Mouse (Mus musculus) stomach, embryonic 16.5 days (tissue): Measurements from ENCODE around the gene Ffar3. TPM values are rescaled to one million over a fixed set of nuclear protein-coding genes. Genes with fewer than 3 reads are reported as not detected.
A peak's percentile ranks its signal among the peaks of the same experiment; 100 is the strongest.

Source experiments
- ATAC-seq: fragments of 200-750 bp; cut with Nextera tagmentation; 2 replicates; pipeline ENCODE4 v1.8.0; 2017; ENCODE audit warnings: moderate number of reproducible peaks, moderate TSS enrichment; ENCODE audit not compliant: insufficient read depth, low FRiP score
- H3K27ac ChIP-seq: fragments of 300-500 bp; sonication (generic); 2 replicates; pipeline ENCODE4 v1.5.1; 2014; ENCODE audit warnings: low read length
- H3K27me3 ChIP-seq: fragments of 300-500 bp; sonication (generic); 2 replicates; pipeline ENCODE4 v1.6.1; 2014; ENCODE audit warnings: low read length, control low read depth, mixed read lengths; ENCODE audit not compliant: control insufficient read depth, insufficient read depth
- H3K36me3 ChIP-seq: fragments of 300-500 bp; sonication (generic); 2 replicates; pipeline ENCODE4 v1.6.1; 2014; ENCODE audit warnings: low read length; ENCODE audit not compliant: control insufficient read depth, insufficient read depth
- H3K4me1 ChIP-seq: fragments of 300-500 bp; sonication (generic); 2 replicates; pipeline ENCODE4 v1.6.1; 2014; ENCODE audit warnings: low read length, control low read depth, mixed read lengths; ENCODE audit not compliant: control insufficient read depth, insufficient read depth
- H3K4me2 ChIP-seq: fragments of 300-500 bp; sonication (generic); 2 replicates; pipeline ENCODE4 v1.6.1; 2014; ENCODE audit warnings: low read depth, low read length, mixed read lengths
- H3K4me3 ChIP-seq: fragments of 300-500 bp; sonication (generic); replicated peaks from 2 replicates; pipeline ENCODE4 v1.5.1; 2014; ENCODE audit warnings: mild to moderate bottlenecking, low read length
- H3K9ac ChIP-seq: fragments of 300-500 bp; sonication (generic); 2 replicates; pipeline ENCODE4 v1.6.1; 2014; ENCODE audit warnings: low read length
- H3K9me3 ChIP-seq: fragments of 300-500 bp; sonication (generic); replicated peaks from 2 replicates; pipeline ENCODE4 v1.6.1; 2016; ENCODE audit warnings: low read length, control low read depth; ENCODE audit not compliant: control insufficient read depth
- WGBS: fragments of 180-500 bp; shearing (Covaris S2); extraction: QIAGEN DNeasy Blood & Tissue Kit; methylation state at CpG from one replicate; pipeline ENCODE4 v1.1.7; 2014; 5-methylcytosine and 5-hydroxymethylcytosine counted together
- polyA plus RNA-seq: library from polyadenylated mRNA; unstranded; fragments of >200 nt; fragmentation: Nextera tagmentation; extraction: Ambion mirVana; gene quantifications from 2 replicates; pipeline ENCODE4 v1.2.1, GENCODE M21; 2015

Ffar3 gene
- polyA plus RNA-seq, 1 experiment from 2014 or later, result 0.44 TPM

GRCm38 (mm10) chr7:30820854-30821445 lies 35.0 kb downstream of the Ffar3 start:
- Histone ChIP-seq H3K27me3 (no peaks in the 10 kb centered on the region), H3K9me3 (no peaks in the 10 kb centered on the region), H3K4me2 (no peak overlapping the region), H3K4me1 (peaks cover 6% of the 10 kb centered on the region; the same call in 1 of the 2 replicates), H3K4me3 (0 out of 2 replicates have a peak overlapping the region, but pooled peaks have one; percentile 2), H3K27ac (peak overlapping the region; percentile 62; the same call in 1 of the 2 replicates), H3K36me3 (no peaks in the 10 kb centered on the region), H3K9ac (peak overlapping the region; percentile 31; the same call in 1 of the 2 replicates)
- no peak for ATAC-seq
- WGBS, result 36% methylated on average over 7 of the region's 7 CpGs

- Histone ChIP-seq H3K27me3 (no peaks in the 10 kb centered on the region), H3K4me3 (no peak overlapping the region), H3K36me3 (no peaks in the 10 kb centered on the region), H3K4me2 (no peak overlapping the region), H3K9me3 (no peaks in the 10 kb centered on the region), H3K27ac (peak overlapping the region; percentile 62), H3K9ac (peak overlapping the region; percentile 31; the same call in 1 of the 2 replicates), H3K4me1 (peaks cover 6% of the 10 kb centered on the region; the same call in 1 of the 2 replicates)
- peak; percentile 67; the same call in 1 of the 2 replicates for ATAC-seq
- 42% methylated on average over 6 of the region's 6 CpGs for WGBS
Measured at GRCm38 (mm10) chr7:30820131-30820530, 35.8 kb downstream of the Ffar3 start.

GRCm38 (mm10) chr7:30812291-30812807 lies 43.6 kb downstream of the Ffar3 start:
- H3K4me2 ChIP-seq, result no peak overlapping the region
- H3K4me1 ChIP-seq, result peaks cover 13% of the 10 kb centered on the region
- peak overlapping the region; percentile 79 for H3K27ac ChIP-seq
- no peak overlapping the region; the same call in 1 of the 2 replicates for H3K9ac ChIP-seq
- no peaks in the 10 kb centered on the region for H3K36me3 ChIP-seq
- no peaks in the 10 kb centered on the region for H3K27me3 ChIP-seq
- peak; percentile 73 for ATAC-seq
- 38% methylated on average over 6 of the region's 6 CpGs for WGBS
- H3K9me3 ChIP-seq, result no peaks in the 10 kb centered on the region
- no peak overlapping the region for H3K4me3 ChIP-seq

GRCm38 (mm10) chr7:30811757-30812290 lies 44.2 kb downstream of the Ffar3 start:
- Histone ChIP-seq H3K27ac (peak overlapping the region; percentile 79), H3K9me3 (no peaks in the 10 kb centered on the region), H3K27me3 (no peaks in the 10 kb centered on the region), H3K4me1 (peaks cover 12% of the 10 kb centered on the region), H3K4me2 (no peak overlapping the region), H3K4me3 (no peak overlapping the region), H3K36me3 (no peaks in the 10 kb centered on the region), H3K9ac (no peak overlapping the region; the same call in 1 of the 2 replicates)
- ATAC-seq, result peak; percentile 37; the same call in 1 of the 2 replicates
- WGBS, result 36% methylated on average over 9 of the region's 9 CpGs

GRCm38 (mm10) chr7:30810319-30810718 lies 45.7 kb downstream of the Ffar3 start:
- Histone ChIP-seq H3K9ac (no peak overlapping the region), H3K36me3 (no peaks in the 10 kb centered on the region), H3K9me3 (peaks cover under 1% of the 10 kb centered on the region; the same call in 1 of the 2 replicates), H3K4me2 (no peak overlapping the region), H3K4me1 (peaks cover 12% of the 10 kb centered on the region), H3K27me3 (no peaks in the 10 kb centered on the region), H3K4me3 (no peak overlapping the region), H3K27ac (no peak overlapping the region)
- no peak for ATAC-seq
- WGBS, result 56% methylated on average over 6 of the region's 6 CpGs

DNA sequence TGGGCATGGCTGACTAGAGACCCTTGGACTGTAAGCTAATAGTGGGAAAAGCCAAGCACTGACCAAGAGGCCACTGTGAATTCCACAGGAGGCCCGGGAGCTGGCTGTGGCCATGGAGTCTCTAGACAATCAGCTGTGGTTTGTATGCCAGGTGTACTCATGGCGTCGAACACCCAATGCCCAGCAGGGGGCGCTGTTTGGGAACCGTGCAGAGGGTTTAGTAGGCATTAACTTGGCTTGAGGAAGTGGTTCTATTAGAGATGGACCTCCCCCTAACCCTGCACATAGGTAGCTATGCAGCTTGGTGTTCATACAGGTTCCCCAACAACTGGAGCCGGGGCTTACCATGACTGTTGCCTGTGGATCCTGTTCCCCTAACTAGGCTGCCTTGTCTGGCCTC lies 50.1 kb downstream of the Ffar3 start:
- H3K9me3 ChIP-seq, result peaks cover 2% of the 10 kb centered on the region; the same call in 1 of the 2 replicates
- H3K27ac ChIP-seq, result no peak overlapping the region
- H3K4me1 ChIP-seq, result no peaks in the 10 kb centered on the region
- H3K4me3 ChIP-seq, result no peak overlapping the region
- ATAC-seq, result no peak
- no peaks in the 10 kb centered on the region for H3K36me3 ChIP-seq
- WGBS, result 45% methylated on average over 6 of the region's 6 CpGs
- no peaks in the 10 kb centered on the region for H3K27me3 ChIP-seq
- no peak overlapping the region for H3K4me2 ChIP-seq
- H3K9ac ChIP-seq, result no peak overlapping the region

Other genes with a start within 250 kb of the Ffar3 start
- 4.7 and 9.5 TPM in 2 replicates for gene Upk1a, start 243.3 kb downstream of the Ffar3 start, polyA plus RNA-seq
- gene Cox6b1, start 230.0 kb downstream of the Ffar3 start, polyA plus RNA-seq, result 1,000 and 1,051 TPM in 2 replicates
- 0.13 TPM in 1 of 2 replicates, not detected in the other for gene Etv2, start 220.3 kb downstream of the Ffar3 start, polyA plus RNA-seq
- gene Rbm42, start 205.9 kb downstream of the Ffar3 start, polyA plus RNA-seq, result 78.5 and 83.7 TPM in 2 replicates
- 36.9 and 41.7 TPM in 2 replicates for gene Haus5, start 191.2 kb downstream of the Ffar3 start, polyA plus RNA-seq
- gene Pmis2, start 184.6 kb downstream of the Ffar3 start, polyA plus RNA-seq, result not detected in 2 replicates
- 5.5 and 6.2 TPM in 2 replicates for gene 2200002J24Rik, start 157.3 kb downstream of the Ffar3 start, polyA plus RNA-seq
- 22.3 and 44.6 TPM in 2 replicates for gene Atp4a, start 144.0 kb downstream of the Ffar3 start, polyA plus RNA-seq
- gene Tmem147, start 126.6 kb downstream of the Ffar3 start, polyA plus RNA-seq, result 215 and 232 TPM in 2 replicates
- 0.28 and 0.40 TPM in 2 replicates for gene Gapdhs, start 112.5 kb downstream of the Ffar3 start, polyA plus RNA-seq
- gene Sbsn, start 104.7 kb downstream of the Ffar3 start, polyA plus RNA-seq, result 62.5 and 98.8 TPM in 2 replicates
- 391 and 628 TPM in 2 replicates for gene Dmkn, start 92.4 kb downstream of the Ffar3 start, polyA plus RNA-seq
- gene Krtdap, start 68.3 kb downstream of the Ffar3 start, polyA plus RNA-seq, result 767 and 1,136 TPM in 2 replicates
- gene Ffar2, start 32.4 kb downstream of the Ffar3 start, polyA plus RNA-seq, result 8.2 and 11.6 TPM in 2 replicates
- 0.17 TPM in 2 replicates for gene Ffar1, start 5.4 kb upstream of the Ffar3 start, polyA plus RNA-seq
- 0.08 and 0.29 TPM in 2 replicates for gene Cd22, start 24.2 kb upstream of the Ffar3 start, polyA plus RNA-seq
- 0.35 and 0.45 TPM in 2 replicates for gene Mag, start 58.7 kb upstream of the Ffar3 start, polyA plus RNA-seq
- not detected in 2 replicates for gene Hamp2, start 68.5 kb upstream of the Ffar3 start, polyA plus RNA-seq
- gene Hamp, start 87.9 kb upstream of the Ffar3 start, polyA plus RNA-seq, result 0.90 and 1.1 TPM in 2 replicates
- 12.8 and 16.0 TPM in 2 replicates for gene Usf2, start 100.6 kb upstream of the Ffar3 start, polyA plus RNA-seq
- 99.6 and 107 TPM in 2 replicates for gene Lsr, start 117.3 kb upstream of the Ffar3 start, polyA plus RNA-seq
- 8.8 and 10.0 TPM in 2 replicates for gene Fam187b, start 117.6 kb upstream of the Ffar3 start, polyA plus RNA-seq
- gene Fxyd5, start 186.3 kb upstream of the Ffar3 start, polyA plus RNA-seq, result 28.0 and 31.0 TPM in 2 replicates
- gene Fxyd7, start 195.3 kb upstream of the Ffar3 start, polyA plus RNA-seq, result 22.2 and 25.8 TPM in 2 replicates
- 127 and 129 TPM in 2 replicates for gene Fxyd1, start 201.0 kb upstream of the Ffar3 start, polyA plus RNA-seq
- 0.92 and 1.7 TPM in 2 replicates for gene Lgi4, start 203.2 kb upstream of the Ffar3 start, polyA plus RNA-seq
- 497 and 614 TPM in 2 replicates for gene Fxyd3, start 220.5 kb upstream of the Ffar3 start, polyA plus RNA-seq